Mouse (Mus musculus): ENCODE results near the gene Ell2. TPM values are rescaled to one million over a fixed set of nuclear protein-coding genes. Genes with fewer than 3 reads are reported as not detected.

Ell2 gene
- polyA plus RNA-seq, 1 experiment from 2014 or later = 13.0 TPM

GRCm38 (mm10) chr13:75788178-75788577 lies 81.6 kb downstream of the Ell2 start:
- WGBS = 84% methylated on average over 4 of the region's 4 CpGs
- TF ChIP-seq CTCF (IDR thresholded peaks at IDR 0.05; ENCODE audit: low read depth) (no peak), EP300 (optimal IDR thresholded peaks at IDR 0.05) (no peak)
- no peak for DNase-seq (ENCODE audit: low spot score)

GRCm38 (mm10) chr13:75789061-75789834 lies 82.7 kb downstream of the Ell2 start:
- H3K4me2 ChIP-seq (replicated peaks; ENCODE audit: low read depth) = no peak overlapping the region
- DNase-seq (ENCODE audit: low spot score) (no peak), ATAC-seq (ENCODE audit: low FRiP score, low TSS enrichment) (no peak)
- no peak overlapping the region for H3K4me3 ChIP-seq (ENCODE audit: low read depth, low read length)
- H3K9ac ChIP-seq (ENCODE audit: low read length) = no peak overlapping the region
- H3K36me3 ChIP-seq (ENCODE audit: control insufficient read depth, insufficient read depth, low read length) = no peaks in the 10 kb centered on the region
- H3K27ac ChIP-seq (replicated peaks) = 0 out of 2 replicates have a peak overlapping the region, but pooled peaks have one; percentile 45
- TF ChIP-seq CTCF (IDR thresholded peaks at IDR 0.05; ENCODE audit: low read depth) = no peak
- no peak for TF ChIP-seq EP300 (optimal IDR thresholded peaks at IDR 0.05)
- H3K9me3 ChIP-seq (ENCODE audit: control insufficient read depth, low read length) = no peaks in the 10 kb centered on the region
- 83% methylated on average over 2 of the region's 2 CpGs for WGBS
- H3K4me1 ChIP-seq (replicated peaks; ENCODE audit: control insufficient read depth, insufficient read depth) = no peaks in the 10 kb centered on the region
- no peaks in the 10 kb centered on the region for H3K27me3 ChIP-seq (ENCODE audit: control insufficient read depth, insufficient read depth, low read length)

More at GRCm38 (mm10) chr13:75788178-75788577, 81.6 kb downstream of the Ell2 start:
- H3K9me3 ChIP-seq (ENCODE audit: control insufficient read depth, low read length) = no peaks in the 10 kb centered on the region
- no peaks in the 10 kb centered on the region for H3K4me1 ChIP-seq (replicated peaks; ENCODE audit: control insufficient read depth, insufficient read depth)
- no peak overlapping the region for H3K4me3 ChIP-seq (ENCODE audit: low read depth, low read length)
- no peak overlapping the region for H3K9ac ChIP-seq (ENCODE audit: low read length)
- H3K36me3 ChIP-seq (ENCODE audit: control insufficient read depth, insufficient read depth, low read length) = no peaks in the 10 kb centered on the region
- no peak overlapping the region for H3K27ac ChIP-seq (replicated peaks)
- no peak for ATAC-seq (ENCODE audit: low FRiP score, low TSS enrichment)
- no peak overlapping the region for H3K4me2 ChIP-seq (replicated peaks; ENCODE audit: low read depth)
- H3K27me3 ChIP-seq (ENCODE audit: control insufficient read depth, insufficient read depth, low read length) = no peaks in the 10 kb centered on the region

- Histone ChIP-seq H3K36me3 (ENCODE audit: control insufficient read depth, insufficient read depth, low read length) (no peaks in the 10 kb centered on the region), H3K9me3 (ENCODE audit: control insufficient read depth, low read length) (no peaks in the 10 kb centered on the region), H3K9ac (ENCODE audit: low read length) (no peak overlapping the region), H3K4me1 (replicated peaks; ENCODE audit: control insufficient read depth, insufficient read depth) (no peaks in the 10 kb centered on the region), H3K4me3 (ENCODE audit: low read depth, low read length) (no peak overlapping the region), H3K4me2 (replicated peaks; ENCODE audit: low read depth) (no peak overlapping the region), H3K27me3 (ENCODE audit: control insufficient read depth, insufficient read depth, low read length) (no peaks in the 10 kb centered on the region), H3K27ac (replicated peaks) (no peak overlapping the region)
- no peak for DNase-seq (ENCODE audit: low spot score)
- 69% methylated on average over 1 of the region's 1 CpGs for WGBS
- TF ChIP-seq CTCF (IDR thresholded peaks at IDR 0.05; ENCODE audit: low read depth) (no peak), EP300 (optimal IDR thresholded peaks at IDR 0.05) (no peak)
- ATAC-seq (ENCODE audit: low FRiP score, low TSS enrichment) = no peak
Measured at GRCm38 (mm10) chr13:75790550-75791205, 84.1 kb downstream of the Ell2 start.

- no peak for ATAC-seq (ENCODE audit: low FRiP score, low TSS enrichment)
- TF ChIP-seq CTCF (IDR thresholded peaks at IDR 0.05; ENCODE audit: low read depth) = no peak
- no peak for TF ChIP-seq EP300 (optimal IDR thresholded peaks at IDR 0.05)
- no peaks in the 10 kb centered on the region for H3K9me3 ChIP-seq (ENCODE audit: control insufficient read depth, low read length)
- H3K4me3 ChIP-seq (ENCODE audit: low read depth, low read length) = no peak overlapping the region
- H3K36me3 ChIP-seq (ENCODE audit: control insufficient read depth, insufficient read depth, low read length) = no peaks in the 10 kb centered on the region
- no peak overlapping the region for H3K9ac ChIP-seq (ENCODE audit: low read length)
- DNase-seq (ENCODE audit: low spot score) = peak; percentile 9
- H3K27ac ChIP-seq (replicated peaks) = no peak overlapping the region
- H3K27me3 ChIP-seq (ENCODE audit: control insufficient read depth, insufficient read depth, low read length) = no peaks in the 10 kb centered on the region
- WGBS = 69% methylated on average over 6 of the region's 6 CpGs
- no peak overlapping the region for H3K4me2 ChIP-seq (replicated peaks; ENCODE audit: low read depth)
- no peaks in the 10 kb centered on the region; the same call in 1 of the 2 replicates for H3K4me1 ChIP-seq (replicated peaks; ENCODE audit: control insufficient read depth, insufficient read depth)
Measured at GRCm38 (mm10) chr13:75793863-75794629, 87.5 kb downstream of the Ell2 start.

- no peak overlapping the region for H3K9ac ChIP-seq (ENCODE audit: low read length)
- WGBS = 13% methylated on average over 18 of the region's 18 CpGs
- TF ChIP-seq CTCF (IDR thresholded peaks at IDR 0.05; ENCODE audit: low read depth) = peak; percentile 100
- no peak for TF ChIP-seq EP300 (optimal IDR thresholded peaks at IDR 0.05)
Measured at GRCm38 (mm10) chr13:75797369-75798141, 91.0 kb downstream of the Ell2 start.

More at GRCm38 (mm10) chr13:75797369-75798141, 91.0 kb downstream of the Ell2 start:
- ATAC-seq (ENCODE audit: low FRiP score, low TSS enrichment) = peak; percentile 99
- H3K36me3 ChIP-seq (ENCODE audit: control insufficient read depth, insufficient read depth, low read length) = no peaks in the 10 kb centered on the region
- no peaks in the 10 kb centered on the region; the same call in 1 of the 2 replicates for H3K4me1 ChIP-seq (replicated peaks; ENCODE audit: control insufficient read depth, insufficient read depth)
- peak; percentile 96 for DNase-seq (ENCODE audit: low spot score)
- H3K27ac ChIP-seq (replicated peaks) = peak overlapping the region; percentile 50
- H3K4me3 ChIP-seq (ENCODE audit: low read depth, low read length) = peak overlapping the region; percentile 25
- no peaks in the 10 kb centered on the region for H3K9me3 ChIP-seq (ENCODE audit: control insufficient read depth, low read length)
- H3K4me2 ChIP-seq (replicated peaks; ENCODE audit: low read depth) = peak overlapping the region; percentile 49
- H3K27me3 ChIP-seq (ENCODE audit: control insufficient read depth, insufficient read depth, low read length) = no peaks in the 10 kb centered on the region
